Mouse (Mus musculus): ENCODE data around the gene 2610001J05Rik.

DNA sequence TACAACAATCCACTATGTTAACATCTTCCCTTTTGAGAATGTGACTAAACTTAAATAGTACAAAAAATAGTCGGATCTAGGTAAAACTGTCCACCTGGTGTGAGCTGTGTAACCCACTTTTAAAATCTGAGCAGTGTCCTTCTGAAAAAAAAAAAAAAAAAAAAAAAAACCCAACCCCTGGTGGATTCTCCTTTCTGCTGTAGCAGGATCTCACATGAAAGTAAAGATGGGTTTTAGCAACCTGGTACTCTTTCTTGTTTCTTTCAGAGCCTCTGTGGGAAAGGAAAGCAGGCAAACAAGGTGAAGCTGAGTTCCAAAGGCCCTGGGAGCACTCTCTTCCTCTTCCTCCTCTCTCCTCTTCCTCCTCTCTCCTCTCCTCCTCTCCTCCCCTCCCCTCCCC, 42.4 kb downstream of the 2610001J05Rik start:
- TF ChIP-seq POLR2AphosphoS5 (IDR thresholded peaks at IDR 0.05; ENCODE audit: borderline replicate concordance, low read depth, low read length) (no peak), GATA1 (IDR thresholded peaks at IDR 0.05; ENCODE audit: low read depth, low read length) (no peak), CTCF (IDR thresholded peaks at IDR 0.05 in 2 of 3, conservative IDR thresholded peaks at IDR 0.05 in 1 of 3; ENCODE audit: control insufficient read depth in 1 of 3, insufficient read depth in 1 of 3, low read depth in 2 of 3, low read length in 3 of 3, poor library complexity in 1 of 3, severe bottlenecking in 1 of 3) (no peak), MAX (IDR thresholded peaks at IDR 0.05; ENCODE audit: low read length) (no peak), MAFK (IDR thresholded peaks at IDR 0.05; ENCODE audit: borderline replicate concordance, low read depth, low read length) (no peak), POLR2A (IDR thresholded peaks at IDR 0.05; ENCODE audit: control insufficient read depth in 1 of 2, insufficient read depth in 1 of 2, low read depth in 1 of 2, low read length in 2 of 2, poor library complexity in 1 of 2) (no peak), E2F4 (IDR thresholded peaks at IDR 0.05; ENCODE audit: borderline replicate concordance, low read depth, low read length) (no peak), EP300 (IDR thresholded peaks at IDR 0.05; ENCODE audit: low read depth in 1 of 2, low read length in 2 of 2) (no peak), ZNF384 (IDR thresholded peaks at IDR 0.05; ENCODE audit: low read depth, low read length) (no peak), HCFC1 (IDR thresholded peaks at IDR 0.05; ENCODE audit: low read depth, low read length) (no peak), ELF1 (IDR thresholded peaks at IDR 0.05; ENCODE audit: low read depth, low read length) (no peak), MEF2A (IDR thresholded peaks at IDR 0.05; ENCODE audit: extremely low read depth, insufficient replicate concordance, low read depth, low read length, poor library complexity, severe bottlenecking) (no peak), POLR2AphosphoS2 (IDR thresholded peaks at IDR 0.05; ENCODE audit: low read length) (no peak)
